Mouse (Mus musculus) retina, postnatal 7 days (tissue): Measurements from ENCODE around the gene Ube2c.
A peak's percentile ranks its signal among the peaks of the same experiment; 100 is the strongest.

ENCODE experiments used
- DNase-seq: peaks from one replicate; pipeline ENCODE4 v3.0.0-alpha.2; 2012; ENCODE audit warnings: low read depth, low spot score

The Ube2c gene

DNA sequence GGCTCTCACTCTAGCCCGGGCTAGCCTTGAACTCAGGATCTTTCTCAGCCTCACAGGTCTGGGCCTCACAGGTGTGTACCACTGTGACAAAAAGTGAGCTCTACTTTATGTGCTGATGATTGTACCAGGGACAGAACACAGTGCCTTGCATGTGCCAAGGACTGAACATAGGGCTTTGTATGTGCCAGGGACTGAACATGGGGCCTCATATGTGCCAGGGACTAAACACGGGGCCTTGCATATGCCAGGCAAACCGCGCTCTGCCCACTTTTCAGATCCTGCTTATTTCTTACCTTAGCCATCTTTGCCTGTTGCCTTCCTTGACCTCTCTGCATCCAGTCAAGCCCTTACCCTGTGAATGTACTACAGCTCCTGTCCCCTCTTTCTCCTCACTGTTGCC is 7.7 kb upstream of the Ube2c start:
- DNase-seq: no peak

GRCm38 (mm10) chr2:164762593-164762992 is 7.1 kb upstream of the Ube2c start:
- no peak for DNase-seq

DNA sequence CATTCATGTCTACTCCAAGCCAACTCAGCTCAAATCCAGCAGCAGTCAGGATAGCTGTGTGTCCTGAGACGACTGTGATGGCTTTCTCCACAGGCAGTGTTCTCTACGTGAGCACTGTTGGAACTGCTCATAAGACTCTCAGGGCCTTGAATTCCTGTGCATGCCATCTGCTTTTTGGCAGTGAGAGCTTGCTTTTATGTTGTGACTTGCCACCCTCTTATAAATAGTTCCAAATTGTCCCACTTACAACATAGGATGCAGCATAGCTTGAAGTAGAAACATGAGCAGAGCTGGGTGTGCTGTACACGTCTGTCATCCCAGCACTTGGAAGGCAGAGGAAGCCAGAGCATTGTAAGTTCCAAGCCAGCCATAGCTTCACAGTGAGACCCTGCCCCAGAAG is 3.9 kb upstream of the Ube2c start:
- DNase-seq: no peak

GRCm38 (mm10) chr2:164767812-164768540 is 1.7 kb upstream of the Ube2c start:
- DNase-seq: no peak

DNA sequence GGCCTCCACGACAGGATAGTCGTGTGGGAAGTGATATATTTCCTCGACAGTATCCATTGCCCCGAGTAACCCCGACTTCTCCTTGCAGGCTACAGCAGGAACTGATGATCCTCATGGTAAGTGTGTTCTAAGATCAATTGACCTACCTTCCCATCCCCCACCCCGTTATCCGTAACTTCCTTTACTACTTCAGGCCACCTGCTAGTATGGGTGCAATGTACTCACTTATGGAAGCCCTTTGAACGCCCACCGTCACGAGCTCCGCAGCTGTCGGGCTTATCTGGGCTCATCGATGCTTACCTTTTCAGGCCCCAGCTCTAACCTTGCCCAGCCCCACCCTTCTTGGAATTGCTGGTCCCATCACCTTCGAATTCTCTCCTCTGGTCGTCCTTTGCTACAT is 581 bp downstream of the Ube2c start:
- DNase-seq: no peak

DNA sequence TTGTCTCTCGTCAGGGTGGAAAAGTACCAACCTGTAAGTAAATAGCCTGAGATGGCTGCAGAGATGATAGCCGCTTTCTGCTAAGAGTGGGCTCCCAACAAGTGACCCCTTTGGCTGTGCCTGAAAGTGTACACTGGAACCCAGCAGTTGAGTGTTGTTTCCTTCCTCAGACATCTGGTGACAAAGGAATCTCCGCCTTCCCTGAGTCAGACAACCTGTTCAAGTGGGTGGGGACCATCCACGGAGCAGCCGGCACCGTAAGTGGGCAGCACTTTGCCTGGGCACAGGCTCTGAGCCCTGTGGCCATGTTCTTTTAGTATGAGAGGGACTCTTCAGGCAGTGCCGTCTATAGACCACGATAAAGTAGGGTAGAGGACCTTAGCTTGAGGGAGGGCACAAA is 1.4 kb downstream of the Ube2c start:
- no peak for DNase-seq

- DNase-seq: no peak
Measured at GRCm38 (mm10) chr2:164773229-164773988, 3.7 kb downstream of the Ube2c start.

DNA sequence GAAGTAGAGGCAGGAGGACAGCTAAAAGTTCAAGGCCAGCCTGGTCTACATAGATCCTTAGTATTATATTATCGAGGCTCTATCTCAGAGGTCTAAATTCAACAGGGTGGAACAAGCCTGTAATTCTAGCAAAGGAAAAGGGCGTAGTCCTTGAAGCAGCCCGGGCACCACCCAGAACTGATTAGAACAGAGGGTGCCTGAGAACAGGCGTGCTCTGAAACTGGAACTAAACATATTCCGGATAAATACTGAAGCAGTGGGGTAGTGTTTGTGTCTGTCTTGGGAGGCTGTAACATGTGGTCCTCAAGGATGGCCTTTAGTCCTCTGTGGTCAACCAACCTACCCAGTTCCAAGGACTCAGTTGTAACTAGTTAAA is 4.3 kb downstream of the Ube2c start:
- no peak for DNase-seq

DNA sequence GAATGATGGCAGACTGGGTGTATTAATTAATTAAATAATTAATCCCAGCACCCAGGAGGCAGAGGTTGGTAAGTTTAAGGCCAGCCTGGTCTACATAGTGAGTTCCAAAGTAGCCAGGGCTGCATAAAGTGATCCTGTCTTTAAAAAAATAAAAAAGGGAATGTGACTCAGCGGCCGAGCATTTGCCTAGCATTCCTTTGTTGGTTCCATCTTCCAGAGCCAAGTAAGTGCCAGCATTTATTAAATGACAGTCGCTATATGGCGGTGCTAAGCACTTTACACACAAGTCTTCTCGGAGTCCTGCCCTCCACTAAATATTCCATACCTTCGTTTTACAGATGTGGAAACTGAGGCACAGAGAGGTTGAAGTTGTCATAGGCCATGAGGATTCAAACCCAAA is 6.4 kb downstream of the Ube2c start:
- no peak for DNase-seq

- no peak for DNase-seq
Measured at GRCm38 (mm10) chr2:164776801-164777200, 7.1 kb downstream of the Ube2c start.

- DNase-seq: no peak
Measured at GRCm38 (mm10) chr2:164777246-164778014, 7.7 kb downstream of the Ube2c start.

DNA sequence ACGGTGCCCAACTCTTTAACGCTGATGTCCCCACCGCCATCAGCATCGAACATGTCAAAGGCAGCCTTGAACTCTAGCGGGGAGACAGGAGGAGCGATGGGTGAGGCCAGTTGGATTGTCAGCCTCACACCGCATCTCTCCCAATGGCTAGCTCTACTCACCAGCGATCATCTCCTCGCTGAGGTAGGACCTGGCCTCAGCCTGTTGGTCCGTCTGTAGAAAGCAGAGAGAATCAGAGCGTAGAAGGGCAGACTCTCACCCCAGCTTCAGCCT is 8.3 kb downstream of the Ube2c start:
- no peak for DNase-seq

GRCm38 (mm10) chr2:164778809-164779208 is 9.1 kb downstream of the Ube2c start:
- no peak for DNase-seq

- DNase-seq: no peak
Measured at GRCm38 (mm10) chr2:164779481-164780086, 9.9 kb downstream of the Ube2c start, which contains the start of gene Tnnc2. Gene Tnnc2, minus strand, starts transcription at chr2:164779967.

DNA sequence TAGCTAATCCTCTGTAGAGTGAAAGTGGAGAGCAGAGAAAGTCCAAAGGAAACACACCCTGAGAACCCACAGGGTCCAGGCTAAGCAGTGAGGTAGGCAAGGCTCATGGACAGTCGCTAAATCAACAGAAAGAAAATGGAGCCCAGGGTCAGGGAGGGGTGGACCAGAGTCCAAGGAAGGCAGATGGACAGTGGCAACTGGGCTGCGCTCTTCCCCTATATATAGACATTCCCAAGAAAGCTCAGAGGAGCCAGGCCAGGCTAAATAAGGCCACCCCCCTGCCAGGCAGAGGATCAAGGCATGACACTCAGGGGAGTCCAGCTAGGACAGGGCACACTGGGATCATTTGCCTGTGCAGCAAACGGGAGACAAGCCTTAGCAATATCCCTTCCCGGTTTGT is 12.2 kb downstream of the Ube2c start:
- DNase-seq: no peak

- no peak for DNase-seq
Measured at GRCm38 (mm10) chr2:164783926-164784581, 14.4 kb downstream of the Ube2c start.

DNA sequence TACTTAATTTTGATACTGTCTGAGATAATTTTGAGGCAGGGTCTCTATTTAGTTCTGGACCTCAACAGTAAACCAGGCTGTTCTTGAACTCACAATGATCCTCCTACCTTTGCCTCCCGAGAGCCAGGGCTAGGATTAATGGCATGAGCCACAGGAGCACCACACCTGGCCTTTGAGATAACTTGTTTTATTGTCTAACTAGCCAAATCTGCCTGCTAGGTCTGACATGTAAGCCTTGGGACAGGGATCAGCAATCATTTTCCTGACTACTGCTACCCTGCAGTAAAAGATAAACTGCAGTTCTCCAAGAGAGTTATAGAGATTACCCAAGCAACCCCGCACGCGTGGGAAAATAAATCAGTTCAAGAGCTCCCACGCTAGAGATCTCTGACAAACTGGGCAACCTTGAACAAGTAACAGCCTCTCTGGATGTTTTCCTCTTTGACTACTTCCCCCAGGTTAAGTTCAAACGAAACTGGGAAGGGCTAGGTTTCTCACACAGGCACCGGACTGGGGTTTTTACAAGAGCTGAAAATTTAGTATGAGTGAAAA is 15.2 kb downstream of the Ube2c start:
- DNase-seq: no peak

DNA sequence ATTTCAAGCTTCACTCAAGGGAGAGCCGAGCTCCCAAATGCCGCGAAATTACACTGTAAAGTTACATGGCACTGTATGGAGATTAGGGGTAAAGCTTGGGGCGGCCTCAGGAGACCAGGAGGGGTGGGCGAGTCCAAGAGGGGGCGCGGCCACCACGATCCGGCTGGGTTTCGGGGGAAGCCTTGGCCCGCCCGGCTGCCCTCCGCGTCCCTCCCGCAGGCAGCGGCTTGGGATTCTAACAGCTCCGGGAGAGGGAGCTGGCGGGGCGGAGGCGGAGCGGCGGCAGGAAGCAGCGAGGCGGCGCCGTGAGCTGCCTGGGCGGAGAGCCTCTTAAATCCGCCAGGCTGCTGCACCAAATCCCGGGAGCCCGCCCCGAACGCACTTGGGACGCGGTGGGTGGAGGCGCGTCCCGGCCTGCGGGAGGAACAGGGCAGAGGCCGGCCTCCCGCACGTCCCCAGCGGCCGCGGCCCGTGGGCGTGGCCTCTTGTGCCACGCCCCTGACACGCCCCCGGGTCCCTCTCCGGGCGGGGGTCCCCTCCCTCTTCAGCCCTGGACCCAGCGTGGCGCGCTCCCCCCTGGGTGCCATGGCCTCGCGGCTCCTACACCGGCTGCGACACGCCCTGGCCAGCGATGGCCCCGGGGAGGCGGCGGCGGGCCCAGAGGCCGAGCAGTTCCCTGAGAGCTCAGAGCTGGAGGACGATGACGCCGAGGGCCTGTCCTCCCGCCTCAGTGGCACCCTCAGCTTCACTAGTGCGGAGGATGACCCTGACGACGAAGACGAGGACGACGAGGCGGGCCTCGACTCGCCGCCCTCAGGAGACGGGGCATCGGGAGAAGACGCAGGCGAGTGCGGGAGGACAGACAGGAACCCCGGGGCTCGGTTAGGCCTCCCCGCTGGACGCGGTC is 16.0 kb downstream of the Ube2c start, which contains the start of gene Snx21:
Gene Snx21, plus strand, starts transcription at position 343 of the 907 bp plus-strand sequence.
- peak; percentile 84 for DNase-seq

- DNase-seq: no peak
Measured at GRCm38 (mm10) chr2:164786388-164786885, 16.7 kb downstream of the Ube2c start.

DNA sequence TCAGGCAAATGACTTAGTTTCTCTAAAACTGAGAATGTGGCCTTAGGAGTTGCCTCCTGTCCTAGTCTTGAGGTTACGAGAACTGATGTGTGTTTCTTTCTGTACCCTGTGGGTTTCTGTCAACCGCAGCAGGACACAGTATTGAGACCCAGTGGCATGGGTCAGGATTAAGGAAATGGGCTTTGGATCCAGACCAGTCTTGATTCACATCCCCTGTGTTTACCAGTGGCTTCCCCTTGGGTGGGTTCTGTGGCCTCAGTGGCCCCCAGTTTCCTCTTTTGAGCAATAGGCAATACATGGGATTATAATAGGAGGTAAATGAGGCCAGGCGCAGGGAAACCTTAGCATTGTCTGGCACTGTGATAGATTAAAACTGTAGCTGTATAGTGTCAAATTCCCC is 17.3 kb downstream of the Ube2c start:
- DNase-seq: no peak
